Mouse (Mus musculus): ENCODE data around the gene Npas2. TPM values are rescaled to one million over a fixed set of nuclear protein-coding genes. Genes with fewer than 3 reads are reported as not detected.

The Npas2 gene
- polyA plus RNA-seq, 1 experiment from 2014 or later = 0.05 TPM

DNA sequence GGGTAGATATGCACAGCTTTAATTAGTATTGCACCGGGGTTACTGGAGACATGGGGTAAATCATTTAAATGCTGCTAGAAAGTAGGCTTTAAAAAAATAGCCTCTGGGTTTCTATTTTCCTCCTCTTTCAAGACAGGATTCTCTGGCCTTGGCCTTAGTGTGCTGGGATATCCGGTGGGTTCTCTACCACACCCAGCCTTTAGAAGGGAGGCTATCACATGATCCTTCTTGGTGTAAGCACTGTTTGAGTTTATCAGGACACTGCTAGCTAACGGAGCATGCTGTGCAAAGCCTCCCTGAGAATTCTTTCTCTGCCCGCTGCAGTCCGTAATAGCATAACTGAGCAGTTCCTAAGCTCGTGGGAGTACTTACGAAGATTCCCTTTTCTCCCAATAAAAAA is 155.9 kb downstream of the Npas2 start:
- Histone ChIP-seq H3K27ac (replicated peaks) (no peak overlapping the region), H3K4me3 (no peak overlapping the region), H3K36me3 (no peaks in the 10 kb centered on the region), H3K27me3 (ENCODE audit: low read depth, poor library complexity, severe bottlenecking) (no peaks in the 10 kb centered on the region; the same call in 1 of the 2 replicates), H3K9me3 (replicated peaks) (no peaks in the 10 kb centered on the region), H3K4me1 (no peaks in the 10 kb centered on the region)
- 87% methylated on average over 7 of the region's 7 CpGs for WGBS
- no peak for DNase-seq (ENCODE audit: low spot score)

DNA sequence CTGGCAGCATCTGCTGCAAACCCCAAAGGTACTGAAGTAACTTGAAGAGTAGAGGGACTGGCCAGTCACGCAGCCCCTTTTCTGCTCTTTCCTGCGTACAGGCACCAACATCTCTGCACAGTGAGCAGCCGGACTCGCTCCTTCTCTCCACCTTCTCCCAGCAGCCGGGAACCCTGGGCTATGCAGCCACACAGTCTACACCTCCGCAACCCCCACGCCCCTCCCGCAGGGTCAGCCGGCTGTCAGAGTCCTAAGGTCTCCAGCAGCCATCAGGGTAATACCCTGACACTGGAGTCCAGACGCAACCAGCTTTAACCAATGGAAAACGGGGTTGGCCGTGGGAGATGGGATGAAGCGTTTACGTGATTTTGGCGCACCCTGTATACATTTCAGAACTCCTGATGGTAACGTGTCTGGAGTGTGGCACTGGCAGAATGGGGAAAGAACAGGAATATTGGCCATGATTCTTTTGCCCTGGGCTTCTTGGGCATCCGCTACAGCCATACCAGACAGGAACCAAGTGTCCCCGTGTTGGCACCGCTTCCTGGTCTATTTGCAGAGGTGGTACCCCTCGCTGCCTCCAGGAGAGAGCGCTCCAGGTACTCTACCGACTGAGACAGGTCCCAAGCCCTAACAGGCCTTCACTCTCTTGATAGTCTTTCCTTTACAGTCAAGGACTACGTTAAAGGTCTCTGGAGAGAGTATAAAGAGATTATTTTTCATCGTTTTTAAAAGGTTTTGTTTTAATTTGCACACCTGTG is 168.4 kb downstream of the Npas2 start:
- H3K9me3 ChIP-seq (replicated peaks) = no peaks in the 10 kb centered on the region
- H3K27ac ChIP-seq (replicated peaks) = no peak overlapping the region
- peak overlapping the region; percentile 43 for H3K4me3 ChIP-seq
- H3K27me3 ChIP-seq (ENCODE audit: low read depth, poor library complexity, severe bottlenecking) = no peaks in the 10 kb centered on the region
- H3K4me1 ChIP-seq = peaks cover 12% of the 10 kb centered on the region
- no peak for DNase-seq (ENCODE audit: low spot score)
- 31% methylated on average over 24 of the region's 24 CpGs for WGBS
- no peaks in the 10 kb centered on the region for H3K36me3 ChIP-seq

- no peak for DNase-seq (ENCODE audit: low spot score)
- Histone ChIP-seq H3K27me3 (ENCODE audit: low read depth, poor library complexity, severe bottlenecking) (no peaks in the 10 kb centered on the region), H3K27ac (replicated peaks) (no peak overlapping the region), H3K4me3 (no peak overlapping the region), H3K9me3 (replicated peaks) (no peaks in the 10 kb centered on the region), H3K36me3 (no peaks in the 10 kb centered on the region), H3K4me1 (peaks cover 15% of the 10 kb centered on the region)
- 58% methylated on average over 7 of the region's 7 CpGs for WGBS
Measured at GRCm38 (mm10) chr1:39362515-39362893, 169.0 kb downstream of the Npas2 start.

DNA sequence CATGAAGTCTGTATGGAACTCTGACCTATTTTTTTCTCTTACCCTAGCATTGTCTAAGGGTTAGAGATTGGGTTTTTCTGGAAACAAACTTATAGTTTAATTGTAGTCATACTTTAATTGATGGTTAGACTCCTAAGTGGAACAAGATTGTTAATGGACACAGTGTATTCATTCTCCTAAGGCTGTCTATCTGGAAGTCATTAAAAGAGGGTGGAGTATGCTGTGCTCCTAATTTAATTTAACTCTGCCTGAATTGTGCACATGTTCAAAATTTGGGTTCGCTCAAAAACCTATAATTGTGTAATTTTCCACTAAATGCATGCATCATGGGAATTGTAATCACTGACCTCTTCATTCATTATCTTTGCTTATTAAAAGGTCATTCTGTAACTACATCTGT is 172.0 kb downstream of the Npas2 start:
- H3K4me1 ChIP-seq = peaks cover 25% of the 10 kb centered on the region
- 86% methylated on average over 1 of the region's 1 CpGs for WGBS
- no peak for DNase-seq (ENCODE audit: low spot score)
- H3K9me3 ChIP-seq (replicated peaks) = no peaks in the 10 kb centered on the region
- no peaks in the 10 kb centered on the region for H3K27me3 ChIP-seq (ENCODE audit: low read depth, poor library complexity, severe bottlenecking)
- no peak overlapping the region for H3K27ac ChIP-seq (replicated peaks)
- H3K4me3 ChIP-seq = no peak overlapping the region
- H3K36me3 ChIP-seq = peaks cover 16% of the 10 kb centered on the region

DNA sequence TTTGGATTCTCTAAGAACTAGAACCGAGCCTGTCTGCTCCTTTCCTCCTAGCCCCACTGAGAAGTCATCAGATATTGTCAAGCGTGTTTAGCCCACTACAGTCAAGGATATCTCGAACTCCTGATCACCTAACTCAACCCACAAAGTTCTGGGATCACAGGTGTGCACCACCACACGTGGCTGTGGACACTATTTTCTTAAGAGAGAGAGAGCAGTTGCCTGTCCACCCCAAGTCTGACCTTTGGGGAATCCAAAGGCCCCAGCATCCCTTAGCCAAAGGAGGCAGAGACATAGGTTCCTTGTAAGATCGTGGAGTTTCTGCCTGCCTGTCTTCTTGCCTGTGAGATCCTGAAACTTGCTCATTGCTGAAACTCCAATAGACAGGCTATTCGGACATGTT is 173.5 kb downstream of the Npas2 start:
- DNase-seq (ENCODE audit: low spot score) = no peak
- H3K27ac ChIP-seq (replicated peaks) = peak overlapping the region; percentile 97
- H3K27me3 ChIP-seq (ENCODE audit: low read depth, poor library complexity, severe bottlenecking) = no peaks in the 10 kb centered on the region
- peaks cover 31% of the 10 kb centered on the region for H3K36me3 ChIP-seq
- WGBS = 23% methylated on average over 6 of the region's 6 CpGs
- H3K4me1 ChIP-seq = peaks cover 18% of the 10 kb centered on the region
- no peaks in the 10 kb centered on the region for H3K9me3 ChIP-seq (replicated peaks)
- H3K4me3 ChIP-seq = peak overlapping the region; percentile 84

DNA sequence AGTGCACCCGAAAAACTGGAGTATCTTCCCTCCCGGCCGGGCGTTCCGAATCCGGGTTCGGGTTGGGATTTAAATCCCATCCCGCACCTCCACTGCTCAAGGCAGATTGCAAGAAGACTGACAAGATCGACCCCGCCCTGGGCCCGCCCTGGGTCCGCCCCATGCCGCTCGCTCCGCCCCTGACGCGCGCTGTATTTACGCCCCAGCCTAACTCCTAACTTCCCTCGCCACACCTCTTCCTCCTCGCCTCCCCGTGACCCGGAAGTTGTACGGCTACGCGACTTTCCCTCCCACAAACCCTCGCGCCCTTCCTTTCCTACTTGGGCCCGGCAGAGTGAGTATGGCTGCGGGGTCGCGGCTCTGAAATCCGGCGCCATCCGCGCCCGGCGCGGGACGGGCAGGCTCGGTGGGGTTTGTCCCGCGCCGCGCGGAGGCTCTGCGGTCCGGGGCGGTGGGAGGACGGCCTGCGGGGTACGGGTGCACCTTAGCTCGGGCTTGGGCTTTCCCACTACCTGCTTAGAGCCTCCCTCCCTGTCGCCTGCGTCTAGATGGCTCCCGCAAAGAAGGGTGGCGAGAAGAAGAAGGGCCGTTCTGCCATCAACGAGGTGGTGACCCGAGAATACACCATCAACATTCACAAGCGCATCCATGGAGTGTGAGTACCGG is 174.2 kb downstream of the Npas2 start, which contains the start of gene Rpl31:
Gene Rpl31 (plus strand): TSS at position 242 of the 666 bp plus-strand sequence.
- Histone ChIP-seq H3K4me3 (peak within 1 kb of the TSS; percentile 84), H3K36me3 (peaks cover 38% of the 10 kb centered on the region), H3K27me3 (ENCODE audit: low read depth, poor library complexity, severe bottlenecking) (no peaks in the 10 kb centered on the region), H3K4me1 (peaks cover 16% of the 10 kb centered on the region), H3K9me3 (replicated peaks) (no peaks in the 10 kb centered on the region), H3K27ac (replicated peaks) (peak within 1 kb of the TSS; percentile 97)
- DNase-seq (ENCODE audit: low spot score) = peak; percentile 97
- under 1% methylated on average over 61 of the region's 62 CpGs for WGBS

- Histone ChIP-seq H3K27me3 (ENCODE audit: low read depth, poor library complexity, severe bottlenecking) (no peaks in the 10 kb centered on the region), H3K4me3 (peak overlapping the region; percentile 84), H3K27ac (replicated peaks) (peak overlapping the region; percentile 97), H3K9me3 (replicated peaks) (no peaks in the 10 kb centered on the region), H3K36me3 (peaks cover 44% of the 10 kb centered on the region), H3K4me1 (peaks cover 16% of the 10 kb centered on the region)
- WGBS = under 1% methylated on average over 34 of the region's 34 CpGs
- peak; percentile 48 for DNase-seq (ENCODE audit: low spot score)
Measured at GRCm38 (mm10) chr1:39368267-39368841, 174.8 kb downstream of the Npas2 start.

GRCm38 (mm10) chr1:39370431-39370830 is 176.9 kb downstream of the Npas2 start:
- Histone ChIP-seq H3K27me3 (ENCODE audit: low read depth, poor library complexity, severe bottlenecking) (no peaks in the 10 kb centered on the region), H3K4me3 (no peak overlapping the region), H3K36me3 (peaks cover 61% of the 10 kb centered on the region), H3K27ac (replicated peaks) (no peak overlapping the region), H3K4me1 (peaks cover 16% of the 10 kb centered on the region), H3K9me3 (replicated peaks) (no peaks in the 10 kb centered on the region)
- 92% methylated on average over 6 of the region's 6 CpGs for WGBS
- DNase-seq (ENCODE audit: low spot score) = no peak

DNA sequence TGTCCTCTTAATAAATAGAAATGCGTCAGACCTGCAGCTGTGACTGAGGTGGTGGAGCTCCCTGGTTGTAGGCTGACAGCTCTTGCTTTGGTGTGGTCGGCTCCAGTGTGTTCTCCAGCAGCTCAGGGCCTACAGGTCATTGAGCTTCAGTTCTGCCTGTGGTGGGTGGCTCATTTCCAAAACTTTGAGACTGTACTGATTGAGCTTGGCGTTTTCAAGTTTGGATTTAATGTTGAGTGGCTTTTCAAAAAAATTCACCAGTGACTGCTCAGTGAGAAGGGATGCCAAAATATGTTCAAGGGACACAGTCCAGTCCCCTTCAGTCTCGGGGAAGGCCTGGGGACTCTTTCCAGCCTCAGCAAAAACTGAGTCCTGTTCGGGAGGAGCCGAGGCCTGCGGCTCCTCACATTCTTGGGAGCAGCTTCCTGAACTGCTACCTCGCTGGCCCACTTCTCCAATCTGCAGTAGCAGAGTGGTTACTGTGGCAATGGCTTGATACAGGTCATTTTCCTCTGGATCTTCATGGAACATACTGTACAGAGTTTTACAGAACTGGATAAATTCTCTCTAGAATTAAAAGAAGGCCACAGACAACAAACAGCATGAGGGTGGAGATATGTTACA is 178.8 kb downstream of the Npas2 start:
- Histone ChIP-seq H3K27me3 (ENCODE audit: low read depth, poor library complexity, severe bottlenecking) (no peaks in the 10 kb centered on the region), H3K4me1 (peaks cover 10% of the 10 kb centered on the region), H3K9me3 (replicated peaks) (no peaks in the 10 kb centered on the region), H3K36me3 (peaks cover 77% of the 10 kb centered on the region), H3K27ac (replicated peaks) (no peak overlapping the region), H3K4me3 (no peak overlapping the region)
- no peak for DNase-seq (ENCODE audit: low spot score)
- 85% methylated on average over 8 of the region's 8 CpGs for whole genome bisulfite sequencing

- H3K27me3 ChIP-seq (ENCODE audit: low read depth, poor library complexity, severe bottlenecking) = no peaks in the 10 kb centered on the region
- H3K36me3 ChIP-seq = peaks cover 83% of the 10 kb centered on the region
- H3K27ac ChIP-seq (replicated peaks) = no peak overlapping the region
- WGBS = 74% methylated on average over 4 of the region's 4 CpGs
- peaks cover 10% of the 10 kb centered on the region for H3K4me1 ChIP-seq
- no peak overlapping the region for H3K4me3 ChIP-seq
- H3K9me3 ChIP-seq (replicated peaks) = no peaks in the 10 kb centered on the region
- DNase-seq (ENCODE audit: low spot score) = no peak
Measured at GRCm38 (mm10) chr1:39373378-39373777, 179.8 kb downstream of the Npas2 start.

DNA sequence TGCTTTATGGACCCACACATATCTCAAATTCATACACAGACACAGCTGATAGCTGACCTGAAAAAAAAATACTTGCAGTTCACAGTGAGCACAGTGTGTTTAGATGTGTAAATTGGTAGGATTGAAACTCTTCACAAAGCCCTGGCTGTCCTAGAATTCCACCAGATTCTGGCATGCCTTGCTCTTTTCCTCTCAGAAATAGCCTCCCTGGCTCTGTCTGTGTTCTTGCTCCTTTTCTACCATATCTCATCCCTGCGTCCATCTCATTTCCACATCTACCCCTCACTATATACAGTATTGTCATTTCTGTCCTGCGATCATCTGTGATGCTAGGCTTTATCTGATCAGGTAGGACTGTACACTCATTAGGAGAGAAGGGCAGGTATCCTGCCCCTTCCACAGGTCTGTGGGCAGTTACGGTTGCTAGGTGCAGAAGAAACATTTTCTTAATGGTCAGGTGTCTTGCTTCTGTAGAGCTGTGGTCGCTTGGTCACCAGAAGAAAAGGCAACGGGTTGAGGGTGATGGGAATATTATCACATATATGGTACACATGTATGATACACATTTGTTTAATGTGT is 180.8 kb downstream of the Npas2 start:
- Histone ChIP-seq H3K36me3 (peaks cover 80% of the 10 kb centered on the region), H3K4me1 (peaks cover 4% of the 10 kb centered on the region), H3K9me3 (replicated peaks) (no peaks in the 10 kb centered on the region), H3K4me3 (no peak overlapping the region), H3K27ac (replicated peaks) (no peak overlapping the region), H3K27me3 (ENCODE audit: low read depth, poor library complexity, severe bottlenecking) (no peaks in the 10 kb centered on the region)
- 88% methylated on average over 5 of the region's 5 CpGs for WGBS
- DNase-seq (ENCODE audit: low spot score) = no peak

DNA sequence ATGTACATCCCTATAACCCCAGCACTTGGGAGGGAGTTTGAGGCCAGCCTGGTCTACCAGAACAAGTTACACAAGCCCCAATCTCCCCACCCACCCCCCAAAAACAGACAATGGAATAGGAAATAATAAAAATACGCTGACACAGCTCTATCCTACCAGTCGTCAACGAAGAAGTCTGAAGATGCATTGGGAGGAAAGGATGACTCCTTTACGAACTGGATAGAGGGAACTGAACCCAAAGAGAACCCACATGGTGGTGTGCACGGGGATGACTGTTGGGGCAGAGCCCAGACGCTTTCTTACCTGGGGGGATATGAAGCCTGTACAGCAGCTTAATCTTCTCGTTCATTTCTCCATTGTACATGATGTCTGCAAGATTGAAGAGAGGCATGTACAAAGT is 182.6 kb downstream of the Npas2 start:
- Histone ChIP-seq H3K27me3 (ENCODE audit: low read depth, poor library complexity, severe bottlenecking) (no peaks in the 10 kb centered on the region), H3K36me3 (peaks cover 62% of the 10 kb centered on the region), H3K4me3 (no peak overlapping the region), H3K9me3 (replicated peaks) (no peaks in the 10 kb centered on the region), H3K4me1 (no peaks in the 10 kb centered on the region), H3K27ac (replicated peaks) (no peak overlapping the region)
- no peak for DNase-seq (ENCODE audit: low spot score)
- WGBS = 93% methylated on average over 7 of the region's 7 CpGs

Measured in midbrain, embryonic 10.5 days (tissue).